Mouse (Mus musculus): ENCODE results near the gene Immp2l. TPM values are rescaled to one million over a fixed set of nuclear protein-coding genes. Genes with fewer than 3 reads are reported as not detected.

Gene Immp2l
- polyA plus RNA-seq, 2 experiments, result 6.9 to 10.6 TPM

DNA sequence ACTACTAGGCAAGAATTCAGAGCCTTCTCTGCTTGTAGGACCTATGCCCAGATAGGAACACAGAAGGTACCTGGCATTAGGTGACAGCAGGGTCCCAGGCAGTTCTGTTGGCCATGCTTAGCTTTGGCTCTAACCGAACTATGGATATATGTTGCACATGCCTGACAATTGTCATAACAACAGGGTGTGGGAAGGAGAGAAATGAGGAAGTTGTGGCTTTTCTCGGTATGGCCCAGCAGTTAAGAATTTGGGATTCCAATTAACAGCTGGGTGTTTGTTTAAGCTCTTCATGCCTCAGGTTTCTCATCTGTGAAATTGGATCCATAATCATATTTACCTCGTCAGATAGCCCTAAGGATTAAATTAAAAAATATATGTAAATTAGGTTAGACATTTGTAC is 854.6 kb downstream of the Immp2l start:
- Histone ChIP-seq H3K4me1 (ENCODE audit: control insufficient read depth, insufficient read depth, low read length) (no peaks in the 10 kb centered on the region), H3K9ac (ENCODE audit: low read depth, low read length, severe bottlenecking) (no peak overlapping the region), H3K27me3 (ENCODE audit: control insufficient read depth, insufficient read depth, low read length) (no peaks in the 10 kb centered on the region), H3K9me3 (ENCODE audit: control insufficient read depth, low read length) (no peaks in the 10 kb centered on the region), H3K36me3 (ENCODE audit: control insufficient read depth, insufficient read depth, low read length) (no peaks in the 10 kb centered on the region), H3K4me3 (replicated peaks; ENCODE audit: low read length) (no peak overlapping the region), H3K27ac (replicated peaks; ENCODE audit: low read depth, low read length) (no peak overlapping the region), H3K4me2 (replicated peaks; ENCODE audit: low read depth, low read length, severe bottlenecking) (no peak overlapping the region)
- no peak for TF ChIP-seq POLR2A (IDR thresholded peaks at IDR 0.05; ENCODE audit: borderline replicate concordance, extremely low read depth, insufficient read depth, insufficient read length)
- ATAC-seq (ENCODE audit: low FRiP score, low read depth) (no peak), DNase-seq (ENCODE audit: low spot score) (no peak)
- WGBS, result 79% methylated on average over 3 of the region's 3 CpGs

GRCm38 (mm10) chr12:41878972-41879371 is 855.1 kb downstream of the Immp2l start:
- H3K4me3 ChIP-seq (replicated peaks; ENCODE audit: low read length), result no peak overlapping the region
- H3K36me3 ChIP-seq (ENCODE audit: control insufficient read depth, insufficient read depth, low read length), result no peaks in the 10 kb centered on the region
- no peaks in the 10 kb centered on the region for H3K27me3 ChIP-seq (ENCODE audit: control insufficient read depth, insufficient read depth, low read length)
- H3K4me2 ChIP-seq (replicated peaks; ENCODE audit: low read depth, low read length, severe bottlenecking), result no peak overlapping the region
- DNase-seq (ENCODE audit: low spot score) (no peak), ATAC-seq (ENCODE audit: low FRiP score, low read depth) (no peak)
- H3K9ac ChIP-seq (ENCODE audit: low read depth, low read length, severe bottlenecking), result no peak overlapping the region
- no peaks in the 10 kb centered on the region for H3K4me1 ChIP-seq (ENCODE audit: control insufficient read depth, insufficient read depth, low read length)
- H3K27ac ChIP-seq (replicated peaks; ENCODE audit: low read depth, low read length), result no peak overlapping the region
- TF ChIP-seq POLR2A (IDR thresholded peaks at IDR 0.05; ENCODE audit: borderline replicate concordance, extremely low read depth, insufficient read depth, insufficient read length), result no peak
- WGBS, result 91% methylated on average over 1 of the region's 1 CpGs
- H3K9me3 ChIP-seq (ENCODE audit: control insufficient read depth, low read length), result no peaks in the 10 kb centered on the region

DNA sequence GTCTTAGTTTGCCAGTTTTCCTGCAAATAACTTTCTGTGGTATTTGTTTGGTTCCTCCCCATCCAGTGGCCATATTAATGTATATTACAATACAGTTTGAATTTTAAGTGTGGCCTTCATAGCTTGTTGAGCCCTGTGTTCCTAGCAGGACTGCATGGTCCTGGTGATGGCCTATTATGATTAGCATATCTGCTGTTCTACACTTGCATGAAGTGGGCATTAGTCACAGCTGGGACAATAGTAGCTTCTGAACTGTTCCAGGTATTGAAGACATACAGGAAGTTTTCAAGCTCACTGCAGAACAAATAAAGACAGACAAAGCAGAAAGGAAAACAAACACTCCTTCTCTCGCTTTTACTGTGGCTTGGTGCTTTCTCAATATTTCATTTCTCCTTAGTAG is 855.5 kb downstream of the Immp2l start:
- no peak overlapping the region for H3K4me3 ChIP-seq (replicated peaks; ENCODE audit: low read length)
- ATAC-seq (ENCODE audit: low FRiP score, low read depth), result no peak
- no peak overlapping the region for H3K27ac ChIP-seq (replicated peaks; ENCODE audit: low read depth, low read length)
- TF ChIP-seq POLR2A (IDR thresholded peaks at IDR 0.05; ENCODE audit: borderline replicate concordance, extremely low read depth, insufficient read depth, insufficient read length), result no peak
- H3K9ac ChIP-seq (ENCODE audit: low read depth, low read length, severe bottlenecking), result no peak overlapping the region
- no peaks in the 10 kb centered on the region for H3K27me3 ChIP-seq (ENCODE audit: control insufficient read depth, insufficient read depth, low read length)
- 81% methylated on average over 1 of the region's 1 CpGs for WGBS
- no peak overlapping the region for H3K4me2 ChIP-seq (replicated peaks; ENCODE audit: low read depth, low read length, severe bottlenecking)
- H3K36me3 ChIP-seq (ENCODE audit: control insufficient read depth, insufficient read depth, low read length), result no peaks in the 10 kb centered on the region
- no peaks in the 10 kb centered on the region for H3K9me3 ChIP-seq (ENCODE audit: control insufficient read depth, low read length)
- no peak for DNase-seq (ENCODE audit: low spot score)
- no peaks in the 10 kb centered on the region for H3K4me1 ChIP-seq (ENCODE audit: control insufficient read depth, insufficient read depth, low read length)

- no peaks in the 10 kb centered on the region for H3K36me3 ChIP-seq (ENCODE audit: control insufficient read depth, insufficient read depth, low read length)
- ATAC-seq (ENCODE audit: low FRiP score, low read depth), result no peak
- no peak overlapping the region for H3K27ac ChIP-seq (replicated peaks; ENCODE audit: low read depth, low read length)
- no peak for DNase-seq (ENCODE audit: low spot score)
- no peak overlapping the region for H3K9ac ChIP-seq (ENCODE audit: low read depth, low read length, severe bottlenecking)
- no peak for TF ChIP-seq POLR2A (IDR thresholded peaks at IDR 0.05; ENCODE audit: borderline replicate concordance, extremely low read depth, insufficient read depth, insufficient read length)
- H3K4me2 ChIP-seq (replicated peaks; ENCODE audit: low read depth, low read length, severe bottlenecking), result no peak overlapping the region
- no peaks in the 10 kb centered on the region for H3K9me3 ChIP-seq (ENCODE audit: control insufficient read depth, low read length)
- no peaks in the 10 kb centered on the region for H3K27me3 ChIP-seq (ENCODE audit: control insufficient read depth, insufficient read depth, low read length)
- WGBS, result 89% methylated on average over 3 of the region's 3 CpGs
- H3K4me1 ChIP-seq (ENCODE audit: control insufficient read depth, insufficient read depth, low read length), result no peaks in the 10 kb centered on the region
- no peak overlapping the region for H3K4me3 ChIP-seq (replicated peaks; ENCODE audit: low read length)
These were observed 856.9 kb downstream of the Immp2l start for GRCm38 (mm10) chr12:41880833-41881232.

DNA sequence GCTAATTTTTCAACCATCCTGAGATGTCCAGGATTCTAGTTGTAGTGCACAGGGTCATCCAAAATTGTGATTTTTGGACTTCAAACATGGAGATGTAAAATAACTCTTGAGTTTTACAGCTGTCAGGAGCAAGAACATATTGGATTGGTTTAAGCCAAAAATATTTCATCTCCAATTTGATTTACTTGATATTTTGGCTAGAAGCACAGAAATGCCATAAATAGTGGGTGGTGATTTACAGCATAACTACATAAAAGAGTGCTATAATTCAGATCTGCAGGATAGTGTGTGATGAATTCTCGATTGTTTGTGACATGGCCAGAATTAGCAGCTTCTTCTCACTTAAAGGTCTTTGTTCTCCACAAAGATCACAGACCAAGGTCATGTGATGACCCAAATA is 884.1 kb downstream of the Immp2l start:
- Histone ChIP-seq H3K9me3 (ENCODE audit: control insufficient read depth, low read length) (no peaks in the 10 kb centered on the region), H3K4me2 (replicated peaks; ENCODE audit: low read depth, low read length, severe bottlenecking) (no peak overlapping the region), H3K36me3 (ENCODE audit: control insufficient read depth, insufficient read depth, low read length) (no peaks in the 10 kb centered on the region), H3K27ac (replicated peaks; ENCODE audit: low read depth, low read length) (no peak overlapping the region), H3K9ac (ENCODE audit: low read depth, low read length, severe bottlenecking) (no peak overlapping the region), H3K4me1 (ENCODE audit: control insufficient read depth, insufficient read depth, low read length) (no peaks in the 10 kb centered on the region), H3K4me3 (replicated peaks; ENCODE audit: low read length) (no peak overlapping the region), H3K27me3 (ENCODE audit: control insufficient read depth, insufficient read depth, low read length) (no peaks in the 10 kb centered on the region)
- TF ChIP-seq POLR2A (IDR thresholded peaks at IDR 0.05; ENCODE audit: borderline replicate concordance, extremely low read depth, insufficient read depth, insufficient read length), result no peak
- ATAC-seq (ENCODE audit: low FRiP score, low read depth), result no peak
- no peak for DNase-seq (ENCODE audit: low spot score)
- WGBS, result 77% methylated on average over 1 of the region's 1 CpGs

DNA sequence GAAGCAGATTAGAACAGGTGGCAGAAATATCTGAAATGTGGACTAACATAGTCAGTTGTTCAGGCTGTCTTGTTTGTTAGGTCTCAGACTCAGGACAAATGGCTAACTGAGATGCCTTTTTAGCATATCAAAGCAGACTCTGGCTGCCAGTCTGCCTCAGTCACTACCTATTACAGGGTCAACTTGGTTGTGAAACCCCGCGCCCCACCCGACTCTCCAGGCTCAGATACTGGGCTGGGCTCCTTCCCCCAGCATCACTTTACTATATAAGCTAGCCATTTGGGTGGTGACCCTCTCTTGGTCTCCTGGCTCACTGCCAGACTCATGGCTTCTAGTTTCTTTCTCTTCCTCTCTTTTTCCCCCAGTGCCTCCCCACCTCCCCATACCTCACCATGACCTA is 887.7 kb downstream of the Immp2l start:
- Histone ChIP-seq H3K4me1 (ENCODE audit: control insufficient read depth, insufficient read depth, low read length) (no peaks in the 10 kb centered on the region), H3K27ac (replicated peaks; ENCODE audit: low read depth, low read length) (no peak overlapping the region), H3K9ac (ENCODE audit: low read depth, low read length, severe bottlenecking) (no peak overlapping the region), H3K4me3 (replicated peaks; ENCODE audit: low read length) (no peak overlapping the region), H3K4me2 (replicated peaks; ENCODE audit: low read depth, low read length, severe bottlenecking) (no peak overlapping the region), H3K36me3 (ENCODE audit: control insufficient read depth, insufficient read depth, low read length) (no peaks in the 10 kb centered on the region), H3K9me3 (ENCODE audit: control insufficient read depth, low read length) (no peaks in the 10 kb centered on the region), H3K27me3 (ENCODE audit: control insufficient read depth, insufficient read depth, low read length) (no peaks in the 10 kb centered on the region)
- TF ChIP-seq POLR2A (IDR thresholded peaks at IDR 0.05; ENCODE audit: borderline replicate concordance, extremely low read depth, insufficient read depth, insufficient read length), result no peak
- ATAC-seq (ENCODE audit: low FRiP score, low read depth) (no peak), DNase-seq (ENCODE audit: low spot score) (no peak)
- 82% methylated on average over 3 of the region's 3 CpGs for WGBS

Measured in limb, embryonic 14.5 days (tissue).